Mouse (Mus musculus) spleen, adult 2 months (tissue): Measurements from ENCODE around the gene Cblc.

Experiments
- CTCF ChIP-seq: fragments of 200-500 bp; IDR thresholded peaks from 2 replicates; pipeline ENCODE4 v1.5.1; 2011; ENCODE audit warnings: mild to moderate bottlenecking, inconsistent platforms; ENCODE audit not compliant: insufficient read depth, insufficient read length, insufficient replicate concordance; ENCODE audit errors: extremely low read depth
- POLR2A ChIP-seq: fragments of 200-500 bp; IDR thresholded peaks from 2 replicates; pipeline ENCODE4 v1.6.1; 2011; ENCODE audit warnings: low read depth, low read length, inconsistent platforms

DNA sequence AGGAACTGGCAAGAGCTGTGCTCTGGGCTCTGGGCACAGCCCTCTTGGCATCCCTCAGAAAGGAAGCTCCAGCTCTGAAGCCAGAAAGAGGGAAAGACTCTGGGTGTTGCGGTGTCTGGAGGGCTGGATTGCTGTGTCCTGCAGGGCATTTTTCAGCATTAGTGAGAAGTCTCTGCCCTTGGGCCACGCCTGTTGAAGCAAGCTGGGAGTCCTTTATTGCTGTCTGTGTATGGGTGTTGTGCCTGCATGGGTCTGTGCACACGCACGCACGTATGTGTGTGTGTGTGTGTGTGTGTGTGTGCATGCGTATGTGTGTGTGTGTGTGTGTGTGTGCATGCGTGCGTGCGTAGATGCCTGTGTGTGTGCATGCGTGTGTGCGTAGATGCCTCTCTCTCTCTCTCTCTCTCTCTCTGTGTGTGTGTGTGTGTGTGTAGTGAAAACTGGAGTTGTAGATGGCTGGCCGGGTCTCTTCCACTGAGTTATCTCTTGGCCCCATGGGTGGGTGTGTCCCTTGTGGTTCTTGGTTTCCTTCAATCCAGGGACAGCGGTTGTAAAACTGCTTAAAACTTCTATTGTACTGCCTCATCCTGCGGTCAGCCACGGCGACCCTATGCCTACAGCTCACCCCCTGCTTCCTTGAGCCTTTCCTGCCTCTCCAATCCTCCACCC lies 60.1 kb downstream of the Cblc start:
- no peak for TF ChIP-seq CTCF
- no peak for TF ChIP-seq POLR2A
